Mouse (Mus musculus): Measurements from ENCODE around the gene Sumo1.

- TF ChIP-seq POLR2AphosphoS5 (IDR thresholded peaks at IDR 0.05; ENCODE audit: borderline replicate concordance, low read depth, low read length) (no peak), POLR2A (IDR thresholded peaks at IDR 0.05; ENCODE audit: control insufficient read depth in 1 of 2, insufficient read depth in 1 of 2, low read depth in 1 of 2, low read length in 2 of 2, poor library complexity in 1 of 2) (no peak), BHLHE40 (IDR thresholded peaks at IDR 0.05; ENCODE audit: borderline replicate concordance, low read depth, low read length) (no peak), NRF1 (IDR thresholded peaks at IDR 0.05; ENCODE audit: insufficient read depth, low read depth, low read length, poor library complexity, severe bottlenecking) (no peak)
These were observed 51.4 kb downstream of the Sumo1 start for GRCm38 (mm10) chr1:59619201-59619600.
